Mouse (Mus musculus) CH12.LX (cell line): ENCODE measurements at regions not wholly inside any gene's neighbourhood (a gene's known extent, or its start where the extent isn't known, plus 50 kb on each side); places are given as distances from the start of the nearest gene placed in this dataset.

Experiments
- DNase-seq: peaks from one replicate; pipeline ENCODE4 v3.0.0-alpha.2; 2013; ENCODE audit errors: extremely low read depth
- H3K27ac ChIP-seq: 2 replicates; pipeline ENCODE4 v1.5.1; 2012; ENCODE audit warnings: low read depth, mild to moderate bottlenecking, control low read depth, moderate library complexity; ENCODE audit not compliant: insufficient read depth
- H3K27me3 ChIP-seq: replicated peaks from 2 replicates; pipeline ENCODE3; 2012; ENCODE audit warnings: inconsistent platforms
- H3K36me3 ChIP-seq, 2 experiments: replicated peaks in 1 of 2; 2 replicates each; pipeline versions ENCODE3 to v1.6.1; 2012; ENCODE audit warnings: inconsistent platforms in 1 of 2, low read length in 1 of 2, mild to moderate bottlenecking in 1 of 2, mixed read lengths in 1 of 2, moderate library complexity in 1 of 2; ENCODE audit not compliant: control insufficient read depth in 1 of 2, insufficient read depth in 1 of 2
- H3K4me1 ChIP-seq, 2 experiments: 2 replicates each; pipeline ENCODE4 v1.6.1; 2012; ENCODE audit warnings: inconsistent platforms in 1 of 2, moderate library complexity in 1 of 2; ENCODE audit not compliant: insufficient read depth in 2 of 2, control insufficient read depth in 1 of 2
- H3K4me2 ChIP-seq: 2 replicates; pipeline ENCODE4 v1.6.1; 2012; ENCODE audit warnings: low read depth, mild to moderate bottlenecking, control low read depth; ENCODE audit not compliant: poor library complexity, insufficient read depth, severe bottlenecking
- H3K4me3 ChIP-seq, 3 experiments: fragments of 150-350 bp in 1 of 3; sonication (generic) in 1 of 3; replicated peaks in 1 of 3; 2 replicates each; pipeline versions ENCODE3 to v1.5.1; 2011 to 2012; ENCODE audit warnings: low read depth in 2 of 3, low read length in 2 of 3, mild to moderate bottlenecking in 2 of 3, moderate library complexity in 2 of 3, control low read depth in 1 of 3, improper control_type of control experiment in 1 of 3, inconsistent platforms in 1 of 3, mixed read lengths in 1 of 3; ENCODE audit not compliant: poor library complexity in 1 of 3
- H3K79me2 ChIP-seq: replicated peaks from 2 replicates; pipeline ENCODE4 v1.6.1; 2012; ENCODE audit warnings: mild to moderate bottlenecking, moderate library complexity; ENCODE audit not compliant: control insufficient read depth, poor library complexity, insufficient read depth, severe bottlenecking; ENCODE audit errors: extremely low read depth
- H3K9ac ChIP-seq: 2 replicates; pipeline ENCODE4 v1.6.1; 2012; ENCODE audit warnings: low read depth, mild to moderate bottlenecking, control low read depth, moderate library complexity; ENCODE audit not compliant: insufficient read depth
- H3K9me3 ChIP-seq: replicated peaks from 2 replicates; pipeline ENCODE3; 2012; ENCODE audit warnings: low read length, inconsistent platforms, mixed read lengths
- CHD2 ChIP-seq: IDR thresholded peaks from 2 replicates; pipeline ENCODE4 v1.6.1; 2011; ENCODE audit warnings: low read length, improper control_type of control experiment
- CTCF ChIP-seq, 2 experiments: IDR thresholded peaks in 1 of 2; conservative IDR thresholded peaks in 1 of 2; 2 replicates each; pipeline ENCODE4 v1.5.1; 2011 to 2012; ENCODE audit warnings: low read depth in 2 of 2, low read length in 2 of 2, improper control_type of control experiment in 1 of 2, inconsistent platforms in 1 of 2, mild to moderate bottlenecking in 1 of 2, moderate library complexity in 1 of 2
- ELF1 ChIP-seq: IDR thresholded peaks from 2 replicates; pipeline ENCODE4 v1.6.1; 2014; ENCODE audit warnings: low read depth, mild to moderate bottlenecking, inconsistent platforms, low read length, improper control_type of control experiment
- EP300 ChIP-seq: IDR thresholded peaks from 2 replicates; pipeline ENCODE4 v1.6.1; 2011; ENCODE audit warnings: low read length, improper control_type of control experiment
- ETS1 ChIP-seq: conservative IDR thresholded peaks from 2 replicates; pipeline ENCODE4 v1.6.1; 2012; ENCODE audit warnings: low read depth, mild to moderate bottlenecking, inconsistent platforms, low read length, improper control_type of control experiment, moderate library complexity
- HCFC1 ChIP-seq: IDR thresholded peaks from 2 replicates; pipeline ENCODE4 v1.6.1; 2012; ENCODE audit warnings: low read depth, mild to moderate bottlenecking, inconsistent platforms, low read length, improper control_type of control experiment
- IRF4 ChIP-seq: IDR thresholded peaks from 2 replicates; pipeline ENCODE4 v1.6.1; 2014; ENCODE audit warnings: low read depth, mild to moderate bottlenecking, inconsistent platforms, low read length, improper control_type of control experiment
- MAFK ChIP-seq: IDR thresholded peaks from 2 replicates; pipeline ENCODE4 v1.6.1; 2011; ENCODE audit warnings: low read length, improper control_type of control experiment; ENCODE audit not compliant: insufficient replicate concordance
- MEF2A ChIP-seq: IDR thresholded peaks from 2 replicates; pipeline ENCODE4 v1.6.1; 2014; ENCODE audit warnings: low read depth, mild to moderate bottlenecking, inconsistent platforms, low read length, improper control_type of control experiment, borderline replicate concordance
- NELFE ChIP-seq: IDR thresholded peaks from 2 replicates; pipeline ENCODE4 v1.6.1; 2011; ENCODE audit warnings: low read depth, low read length, improper control_type of control experiment
- NRF1 ChIP-seq: IDR thresholded peaks from 2 replicates; pipeline ENCODE4 v1.6.1; 2014; ENCODE audit warnings: low read depth, mild to moderate bottlenecking, inconsistent platforms, low read length, improper control_type of control experiment, moderate library complexity
- POLR2A ChIP-seq: IDR thresholded peaks from 2 replicates; pipeline ENCODE4 v1.6.1; 2011; ENCODE audit warnings: low read depth, mild to moderate bottlenecking, improper control_type of control experiment, low read length
- POLR2AphosphoS2 ChIP-seq: IDR thresholded peaks from 2 replicates; pipeline ENCODE4 v1.6.1; 2011; ENCODE audit warnings: low read depth, low read length, improper control_type of control experiment
- RAD21 ChIP-seq: IDR thresholded peaks from 2 replicates; pipeline ENCODE4 v1.6.1; 2011; ENCODE audit warnings: low read depth, mild to moderate bottlenecking, low read length, improper control_type of control experiment, moderate library complexity
- SMC3 ChIP-seq: IDR thresholded peaks from 2 replicates; pipeline ENCODE4 v1.6.1; 2011; ENCODE audit warnings: low read depth, low read length, improper control_type of control experiment
- TCF12 ChIP-seq: IDR thresholded peaks from 2 replicates; pipeline ENCODE4 v1.6.1; 2014; ENCODE audit warnings: low read depth, mild to moderate bottlenecking, inconsistent platforms, low read length, improper control_type of control experiment
- USF2 ChIP-seq: conservative IDR thresholded peaks from 2 replicates; pipeline ENCODE4 v1.6.1; 2011; ENCODE audit warnings: low read depth, low read length, improper control_type of control experiment
- ZC3H11A ChIP-seq: IDR thresholded peaks from 2 replicates; pipeline ENCODE4 v1.6.1; 2012; ENCODE audit warnings: low read depth, mild to moderate bottlenecking, inconsistent platforms, low read length, improper control_type of control experiment
- ZNF384 ChIP-seq: IDR thresholded peaks from 2 replicates; pipeline ENCODE4 v1.6.1; 2012; ENCODE audit warnings: low read depth, low read length, improper control_type of control experiment, inconsistent platforms
- dilution Hi-C: fragments of 300-500 bp; cut with MboI; formaldehyde crosslinking; loops from 2 replicates; pipeline ENCODE4 v1.14.3; 2020; ENCODE audit warnings: low sequenced_read_pairs; ENCODE audit not compliant: extremely low pct_unique_long_range_greater_than_20kb, extremely low pct_ligation_motif_present
- in situ Hi-C: fragments of 300-500 bp; cut with MboI; formaldehyde crosslinking; loops from 3 replicates; pipeline ENCODE4 v1.14.3; 2019; ENCODE audit warnings: low sequenced_read_pairs, low pct_ligation_motif_present, low pct_unique_long_range_greater_than_20kb, mixed read lengths

GRCm38 (mm10) chr10:99577041-99577681 is 182.3 kb downstream of the Csl start:
- Histone ChIP-seq H3K4me3 (no peak overlapping the region), H3K9me3 (no peaks in the 10 kb centered on the region), H3K27me3 (no peaks in the 10 kb centered on the region), H3K9ac (no peak overlapping the region), H3K79me2 (no peaks in the 10 kb centered on the region), H3K27ac (no peak overlapping the region), H3K36me3 (no peaks in the 10 kb centered on the region), H3K4me1 (no peaks in the 10 kb centered on the region), H3K4me2 (no peak overlapping the region; the same call in 1 of the 2 replicates)
- TF ChIP-seq CHD2 = no peak
- TF ChIP-seq POLR2A = no peak
- TF ChIP-seq HCFC1 = no peak
- TF ChIP-seq MEF2A = no peak
- TF ChIP-seq ZNF384 = no peak
- no peak for TF ChIP-seq NELFE
- TF ChIP-seq RAD21 = peak; percentile 95
- no peak for TF ChIP-seq EP300
- no peak for TF ChIP-seq NRF1
- TF ChIP-seq IRF4 = no peak
- peak; percentile 67 to 94 for TF ChIP-seq CTCF (conservative IDR thresholded peaks at IDR 0.05 in 1 of 2, IDR thresholded peaks at IDR 0.05 in 1 of 2; ENCODE audit: low read depth in 2 of 2, low read length in 2 of 2)
- peak; percentile 79 for TF ChIP-seq ZC3H11A
- TF ChIP-seq TCF12 = no peak
- peak; percentile 84 for TF ChIP-seq SMC3
- dilution Hi-C loops (no loop called here), in situ Hi-C loops (loop anchor here (10.0 kb wide), 1 partner anchor 392 kb away; no protein-coding TSS in a partner anchor)
- peak; percentile 55 for DNase-seq

- in situ Hi-C loops = loop anchor here (10.0 kb wide), 1 partner anchor 394 kb away; no protein-coding TSS in a partner anchor
- TF ChIP-seq MAFK (no peak), ELF1 (no peak), ETS1 (no peak), CHD2 (no peak), TCF12 (no peak), SMC3 (no peak), POLR2AphosphoS2 (no peak), NELFE (no peak), HCFC1 (no peak), USF2 (no peak)
- H3K4me1 ChIP-seq = no peaks in the 10 kb centered on the region
Observed at GRCm38 (mm10) chr10:99578366-99578765, 181.1 kb downstream of the Csl start.

More at GRCm38 (mm10) chr10:99578366-99578765, 181.1 kb downstream of the Csl start:
- Histone ChIP-seq H3K27me3 (no peaks in the 10 kb centered on the region), H3K27ac (no peak overlapping the region), H3K9me3 (no peaks in the 10 kb centered on the region), H3K4me2 (peak overlapping the region; percentile 53), H3K36me3 (no peaks in the 10 kb centered on the region), H3K9ac (no peak overlapping the region), H3K4me3 (no peak overlapping the region), H3K79me2 (no peaks in the 10 kb centered on the region)
- dilution Hi-C loops = no loop called here
- DNase-seq = no peak
